In genomic region chr15:101051869-101052268, GRCm38 (mm10) we compare ENCODE assay signal across 26 mouse cellular contexts. TPM values are rescaled to one million over a fixed set of nuclear protein-coding genes. Genes with fewer than 3 reads are reported as not detected.
A peak's percentile ranks its signal among the peaks of the same experiment; 100 is the strongest.
DNase-seq lines count a peak whose midpoint lies in the region; ATAC-seq lines count a peak whose summit lies in the region.
"Had no signal": no experiment of that assay in that cellular context is flagged by ENCODE, and none has a peak within 500 bp of the region (broad histone marks: within the 10 kb centered on the region; RNA-seq: fewer than 3 reads in every experiment).

No protein-coding gene starts in this region.

- no peak overlapping the region for H3K9ac ChIP-seq in hindbrain, embryonic 14.5 days
- no peak overlapping the region for H3K9ac ChIP-seq in intestine, embryonic 14.5 days (ENCODE audit: low read length)
- no peak overlapping the region for H3K9ac ChIP-seq in intestine, embryonic 16.5 days (ENCODE audit: low read depth, low read length)
- H3K9ac ChIP-seq in neural tube, embryonic 12.5 days, result no peak overlapping the region
- H3K9ac ChIP-seq: embryonic facial prominence, embryonic 12.5 days; forebrain, embryonic 13.5 days; forebrain, embryonic 15.5 days; forebrain, postnatal 0 days had no signal

- peak; percentile 53 for DNase-seq in hindbrain, embryonic 10.5 days (ENCODE audit: low spot score)
- no peak for DNase-seq in hindbrain, embryonic 14.5 days (ENCODE audit: low spot score)
- DNase-seq in intestine, embryonic 14.5 days (ENCODE audit: low spot score), result peak; percentile 54
- DNase-seq in neural tube, embryonic 10.5 days (ENCODE audit: extremely low spot score, low spot score), result no peak
- DNase-seq in embryo, embryonic 9.5 days (ENCODE audit: extremely low spot score), result peak; percentile 58
- DNase-seq in cerebellum, postnatal 14 days, result no peak
- DNase-seq: adrenal gland, adult 2 months; adrenal gland, postnatal 10 days; adrenal gland, postnatal 25 days; cerebellum, adult 11 months; cerebellum, adult 18-20 months; cerebellum, adult 8-10 months; cerebellum, adult 9-11 months; cerebellum, postnatal 25 days; forebrain, postnatal 0 days had no signal

- no peak overlapping the region for H3K4me2 ChIP-seq in hindbrain, embryonic 14.5 days (replicated peaks)
- H3K4me2 ChIP-seq in intestine, embryonic 14.5 days (ENCODE audit: low read length), result no peak overlapping the region
- H3K4me2 ChIP-seq in intestine, embryonic 16.5 days (ENCODE audit: low read depth, low read length), result no peak overlapping the region
- H3K4me2 ChIP-seq in neural tube, embryonic 12.5 days (replicated peaks), result peak overlapping the region; percentile 59; the same call in 1 of the 2 replicates
- H3K4me2 ChIP-seq: forebrain, embryonic 13.5 days; forebrain, embryonic 15.5 days had no signal

- 0 out of 2 replicates have a peak overlapping the region, but pooled peaks have one; percentile 44 for H3K4me3 ChIP-seq in hindbrain, embryonic 10.5 days
- no peak overlapping the region for H3K4me3 ChIP-seq in hindbrain, embryonic 14.5 days (replicated peaks; ENCODE audit: low read length)
- H3K4me3 ChIP-seq in intestine, embryonic 14.5 days (ENCODE audit: low read depth, low read length), result no peak overlapping the region
- no peak overlapping the region for H3K4me3 ChIP-seq in intestine, embryonic 16.5 days (ENCODE audit: low read length)
- H3K4me3 ChIP-seq in neural tube, embryonic 12.5 days, result no peak overlapping the region

- H3K36me3 ChIP-seq in hindbrain, embryonic 10.5 days, result peaks cover 55% of the 10 kb centered on the region
- H3K36me3 ChIP-seq in hindbrain, embryonic 14.5 days (replicated peaks; ENCODE audit: control insufficient read depth, insufficient read depth), result no peaks in the 10 kb centered on the region
- peaks cover 3% of the 10 kb centered on the region; the same call in 1 of the 2 replicates for H3K36me3 ChIP-seq in intestine, embryonic 14.5 days (ENCODE audit: control insufficient read depth, insufficient read depth, low read length)
- no peaks in the 10 kb centered on the region for H3K36me3 ChIP-seq in intestine, embryonic 16.5 days (ENCODE audit: control insufficient read depth, insufficient read depth, low read length)
- peaks cover 10% of the 10 kb centered on the region; the same call in 1 of the 2 replicates for H3K36me3 ChIP-seq in neural tube, embryonic 12.5 days
- H3K36me3 ChIP-seq: forebrain, embryonic 15.5 days had no signal

- 24% methylated on average over 10 of the region's 10 CpGs for WGBS in hindbrain, embryonic 10.5 days
- 27% methylated on average over 10 of the region's 10 CpGs for WGBS in hindbrain, embryonic 14.5 days
- 65% methylated on average over 10 of the region's 10 CpGs for WGBS in intestine, embryonic 14.5 days
- 69% methylated on average over 10 of the region's 10 CpGs for WGBS in intestine, embryonic 16.5 days
- 26% methylated on average over 10 of the region's 10 CpGs for WGBS in neural tube, embryonic 12.5 days

- no peaks in the 10 kb centered on the region for H3K9me3 ChIP-seq in hindbrain, embryonic 10.5 days
- H3K9me3 ChIP-seq in hindbrain, embryonic 14.5 days (ENCODE audit: control insufficient read depth, low read length), result no peaks in the 10 kb centered on the region
- H3K9me3 ChIP-seq in intestine, embryonic 14.5 days (ENCODE audit: control insufficient read depth, low read length), result 0 out of 2 replicates have a peak, but pooled peaks cover 2% of the 10 kb centered on the region
- H3K9me3 ChIP-seq in intestine, embryonic 16.5 days (ENCODE audit: control insufficient read depth, low read length), result no peaks in the 10 kb centered on the region
- H3K9me3 ChIP-seq in neural tube, embryonic 12.5 days, result no peaks in the 10 kb centered on the region
- H3K9me3 ChIP-seq: embryonic facial prominence, embryonic 10.5 days; embryonic facial prominence, embryonic 12.5 days; forebrain, embryonic 13.5 days; forebrain, embryonic 15.5 days had no signal

- peaks cover 78% of the 10 kb centered on the region for H3K4me1 ChIP-seq in hindbrain, embryonic 10.5 days (replicated peaks)
- H3K4me1 ChIP-seq in hindbrain, embryonic 14.5 days (replicated peaks; ENCODE audit: control insufficient read depth, insufficient read depth, low read length), result peaks cover 7% of the 10 kb centered on the region
- peaks cover 10% of the 10 kb centered on the region for H3K4me1 ChIP-seq in intestine, embryonic 14.5 days (replicated peaks; ENCODE audit: control insufficient read depth, insufficient read depth, low read length)
- H3K4me1 ChIP-seq in intestine, embryonic 16.5 days (ENCODE audit: control insufficient read depth, insufficient read depth, low read length), result peaks cover 16% of the 10 kb centered on the region
- peaks cover 37% of the 10 kb centered on the region for H3K4me1 ChIP-seq in neural tube, embryonic 12.5 days

- H3K27ac ChIP-seq in hindbrain, embryonic 10.5 days, result peak overlapping the region; percentile 83
- H3K27ac ChIP-seq in hindbrain, embryonic 14.5 days, result no peak overlapping the region
- H3K27ac ChIP-seq in intestine, embryonic 14.5 days (ENCODE audit: low read depth), result no peak overlapping the region
- H3K27ac ChIP-seq in intestine, embryonic 16.5 days (ENCODE audit: low read length), result no peak overlapping the region
- H3K27ac ChIP-seq in neural tube, embryonic 12.5 days, result no peak overlapping the region
- H3K27ac ChIP-seq: embryonic facial prominence, embryonic 10.5 days; embryonic facial prominence, embryonic 12.5 days; forebrain, embryonic 13.5 days; forebrain, embryonic 15.5 days had no signal

- H3K27me3 ChIP-seq in hindbrain, embryonic 10.5 days (ENCODE audit: insufficient read depth, poor library complexity, severe bottlenecking), result peaks cover 93% of the 10 kb centered on the region
- H3K27me3 ChIP-seq in hindbrain, embryonic 14.5 days (ENCODE audit: control insufficient read depth, insufficient read depth, low read length), result peaks cover 55% of the 10 kb centered on the region
- H3K27me3 ChIP-seq in intestine, embryonic 14.5 days (replicated peaks; ENCODE audit: control insufficient read depth, insufficient read depth, low read length), result peaks cover 61% of the 10 kb centered on the region
- H3K27me3 ChIP-seq in intestine, embryonic 16.5 days (replicated peaks; ENCODE audit: control insufficient read depth, insufficient read depth, low read length), result peaks cover 37% of the 10 kb centered on the region
- H3K27me3 ChIP-seq in neural tube, embryonic 12.5 days (replicated peaks), result peaks cover 61% of the 10 kb centered on the region

- no peak for ATAC-seq in hindbrain, embryonic 14.5 days (ENCODE audit: low FRiP score)
- ATAC-seq in intestine, embryonic 14.5 days (replicated peaks; ENCODE audit: low FRiP score, low TSS enrichment, low read depth), result no peak
- no peak for ATAC-seq in intestine, embryonic 16.5 days
- no peak for ATAC-seq in neural tube, embryonic 12.5 days (ENCODE audit: low FRiP score, low read depth)
- ATAC-seq: forebrain, embryonic 13.5 days; forebrain, embryonic 15.5 days; forebrain, postnatal 0 days had no signal

RNA-seq across cellular contexts. Expression of gene Gm47841, which starts 4.7 kb away (rescaled TPM):
- not detected in 2 replicates for polyA plus RNA-seq in hindbrain, embryonic 10.5 days (2016; fragmentation: Nextera tagmentation; extraction: Ambion mirVana)
- polyA plus RNA-seq in hindbrain, embryonic 14.5 days (2014; fragmentation: Nextera tagmentation; extraction: Ambion mirVana), result not detected in 2 replicates
- polyA plus RNA-seq in intestine, embryonic 14.5 days (2014; fragmentation: Nextera tagmentation; extraction: Ambion mirVana), result not detected in 2 replicates
- not detected in 2 replicates for polyA plus RNA-seq in intestine, embryonic 16.5 days (2015; fragmentation: Nextera tagmentation; extraction: Ambion mirVana)
- not detected in 2 replicates for polyA plus RNA-seq in neural tube, embryonic 12.5 days (2016; fragmentation: Nextera tagmentation; extraction: Ambion mirVana)
- polyA plus RNA-seq: adrenal gland, adult 2 months; brain, embryonic 14.5 days; C2C12; cortical plate, adult 2 months; embryonic facial prominence, embryonic 10.5 days; embryonic facial prominence, embryonic 12.5 days; embryonic facial prominence, embryonic 14.5 days; forebrain, embryonic 11.5 days; forebrain, embryonic 13.5 days; forebrain, embryonic 15.5 days; forebrain, postnatal 0 days had no signal

RNA-seq across cellular contexts. Expression of gene Fignl2, which starts 26.5 kb away (rescaled TPM):
- 1.4 TPM in 2 replicates for polyA plus RNA-seq in hindbrain, embryonic 10.5 days (2016; fragmentation: Nextera tagmentation; extraction: Ambion mirVana)
- 0.16 and 0.17 TPM in 2 replicates for polyA plus RNA-seq in hindbrain, embryonic 14.5 days (2014; fragmentation: Nextera tagmentation; extraction: Ambion mirVana)
- polyA plus RNA-seq in intestine, embryonic 14.5 days (2014; fragmentation: Nextera tagmentation; extraction: Ambion mirVana), result 0.43 and 0.55 TPM in 2 replicates
- polyA plus RNA-seq in intestine, embryonic 16.5 days (2015; fragmentation: Nextera tagmentation; extraction: Ambion mirVana), result 0.12 TPM in 2 replicates
- polyA plus RNA-seq in neural tube, embryonic 12.5 days (2016; fragmentation: Nextera tagmentation; extraction: Ambion mirVana), result 0.55 and 0.84 TPM in 2 replicates
- polyA plus RNA-seq: forebrain, embryonic 13.5 days; forebrain, embryonic 15.5 days had no signal

Comparison
In these comparisons a context has a peak if more than half of its experiments do, and no peak if none do; other contexts are left out.
1. DNase-seq: peak in hindbrain, embryonic 10.5 days (single experiment), intestine, embryonic 14.5 days (single experiment) and embryo, embryonic 9.5 days (single experiment); none in hindbrain, embryonic 14.5 days (single experiment), neural tube, embryonic 10.5 days (single experiment) and cerebellum, postnatal 14 days (0 of 2).